Mouse (Mus musculus): ENCODE results near the gene Mrpl35. TPM values are rescaled to one million over a fixed set of nuclear protein-coding genes. Genes with fewer than 3 reads are reported as not detected.

Mrpl35 gene
- polyA plus RNA-seq, 1 experiment, result 0.70 TPM

GRCm38 (mm10) chr6:71804061-71804829, 22.5 kb downstream of the Mrpl35 start:
- no peak for TF ChIP-seq GATA1 (IDR thresholded peaks at IDR 0.05; ENCODE audit: low read length)

DNA sequence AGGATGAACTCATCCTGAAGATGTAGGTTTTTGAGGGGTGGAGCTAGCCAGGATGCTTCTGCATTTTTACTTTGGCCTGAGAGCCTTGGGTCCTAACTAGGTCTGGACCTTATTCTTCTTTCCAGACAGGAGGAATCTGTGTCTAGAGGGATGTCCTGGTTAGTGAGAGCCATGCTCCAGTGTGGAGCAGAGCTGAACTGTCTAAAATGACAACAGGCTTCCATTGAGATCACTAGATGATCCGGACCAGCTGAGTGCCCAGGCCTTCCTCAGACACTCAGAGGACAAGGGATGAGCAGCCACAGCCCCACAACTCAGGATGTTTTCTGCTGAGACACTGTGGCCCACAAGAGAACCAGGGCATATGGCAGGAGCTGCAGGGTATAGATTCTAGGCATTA, 23.2 kb downstream of the Mrpl35 start:
- TF ChIP-seq GATA1 (IDR thresholded peaks at IDR 0.05; ENCODE audit: low read length), result no peak

DNA sequence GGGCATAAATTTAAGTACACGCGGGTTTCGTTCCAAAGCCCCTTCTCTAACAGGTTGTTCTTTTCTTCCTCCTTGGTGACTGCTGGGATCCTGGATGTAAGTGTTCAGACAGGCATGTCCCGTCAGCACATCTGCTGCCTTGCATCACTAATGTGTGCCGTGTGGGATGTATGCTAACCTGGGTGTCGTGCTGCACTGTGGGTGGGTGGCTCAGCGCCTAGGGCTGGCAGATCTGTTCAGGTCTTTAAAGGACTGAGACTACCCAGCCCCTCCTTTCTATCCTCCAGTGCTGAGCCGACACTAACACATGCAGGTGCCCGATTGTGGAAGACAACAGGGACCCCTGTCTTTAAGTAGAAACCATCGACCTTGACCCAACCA, 25.1 kb downstream of the Mrpl35 start:
- no peak for TF ChIP-seq GATA1 (IDR thresholded peaks at IDR 0.05; ENCODE audit: low read length)

DNA sequence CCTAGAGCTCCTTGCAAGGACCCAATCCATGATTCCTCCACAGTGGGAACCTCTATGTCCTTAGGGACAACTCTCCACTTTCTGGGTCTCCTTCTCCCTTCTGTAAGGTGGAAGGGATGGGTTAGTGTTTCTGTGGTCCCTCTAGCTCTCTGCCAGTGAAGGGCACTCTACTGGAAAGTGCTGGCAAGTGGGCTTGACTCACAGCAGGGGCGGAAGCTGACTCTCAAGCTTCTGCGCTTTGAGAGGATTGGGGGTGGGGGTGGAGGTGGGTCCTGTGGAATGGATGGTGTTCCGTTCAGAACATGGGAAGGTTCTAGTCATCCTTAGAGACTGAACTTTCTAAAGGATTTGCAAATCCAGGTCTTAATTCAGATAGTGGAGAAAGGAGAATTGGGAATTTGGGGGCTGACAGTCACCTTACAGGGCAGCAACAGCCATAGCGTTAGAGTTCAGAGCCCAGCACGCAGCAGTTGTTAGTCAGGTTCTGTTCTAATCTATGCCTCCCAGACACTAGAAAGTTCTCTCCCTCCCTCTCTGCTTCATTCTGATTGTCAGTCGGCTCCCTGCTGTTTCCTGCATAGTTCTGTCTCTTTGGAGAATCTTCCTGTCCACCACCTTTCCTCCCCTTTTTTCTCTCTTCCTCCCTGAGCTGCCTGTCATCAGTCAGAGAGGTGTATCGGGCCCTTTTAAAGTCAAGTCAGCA, 25.6 kb downstream of the Mrpl35 start:
- TF ChIP-seq GATA1 (IDR thresholded peaks at IDR 0.05; ENCODE audit: low read length), result no peak

DNA sequence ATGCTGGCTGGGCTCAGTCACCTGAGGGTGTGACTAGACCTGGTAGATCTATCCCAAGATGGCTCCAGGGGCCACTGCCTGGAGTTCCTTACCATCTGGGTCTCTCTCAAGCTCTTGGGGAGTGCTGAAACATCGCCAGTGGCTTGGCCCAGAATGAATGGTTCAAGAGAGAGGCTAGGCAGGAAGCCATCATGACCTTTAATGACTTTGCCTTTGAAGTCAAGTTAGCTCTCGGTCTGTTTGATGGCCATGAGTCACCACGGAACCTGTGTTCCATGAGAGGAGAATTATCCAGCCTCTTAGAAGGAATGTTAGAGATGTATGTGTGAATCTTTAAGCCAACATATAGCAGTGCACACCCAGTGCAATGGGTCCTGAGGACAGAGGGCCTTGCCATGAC, 27.4 kb downstream of the Mrpl35 start:
- TF ChIP-seq GATA1 (IDR thresholded peaks at IDR 0.05; ENCODE audit: low read length), result no peak

DNA sequence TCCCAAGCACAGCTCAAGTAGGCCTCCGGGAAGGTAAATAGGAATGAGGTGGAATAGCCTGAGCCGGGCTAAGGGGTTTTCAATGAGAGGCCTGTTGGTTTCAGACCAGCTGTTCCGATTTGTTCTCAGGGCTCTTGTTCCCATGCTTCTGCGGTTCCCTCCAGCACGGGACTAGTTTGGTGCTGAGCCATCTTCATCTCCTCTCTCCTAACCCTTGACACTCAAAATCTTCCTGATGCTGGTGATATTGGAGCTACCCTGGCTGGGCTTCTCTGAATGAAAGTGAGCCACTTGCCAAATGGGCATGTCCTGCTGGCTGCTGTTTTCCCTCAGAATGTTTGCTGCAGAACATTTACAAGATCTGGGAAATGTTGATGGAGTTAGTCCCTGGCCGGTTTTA, 35.0 kb downstream of the Mrpl35 start:
- TF ChIP-seq GATA1 (IDR thresholded peaks at IDR 0.05; ENCODE audit: low read length), result no peak

GRCm38 (mm10) chr6:71788348-71788747, 38.4 kb downstream of the Mrpl35 start:
- TF ChIP-seq GATA1 (IDR thresholded peaks at IDR 0.05; ENCODE audit: low read length), result no peak

GRCm38 (mm10) chr6:71783165-71783564, 43.6 kb downstream of the Mrpl35 start:
- no peak for TF ChIP-seq GATA1 (IDR thresholded peaks at IDR 0.05; ENCODE audit: low read length)

DNA sequence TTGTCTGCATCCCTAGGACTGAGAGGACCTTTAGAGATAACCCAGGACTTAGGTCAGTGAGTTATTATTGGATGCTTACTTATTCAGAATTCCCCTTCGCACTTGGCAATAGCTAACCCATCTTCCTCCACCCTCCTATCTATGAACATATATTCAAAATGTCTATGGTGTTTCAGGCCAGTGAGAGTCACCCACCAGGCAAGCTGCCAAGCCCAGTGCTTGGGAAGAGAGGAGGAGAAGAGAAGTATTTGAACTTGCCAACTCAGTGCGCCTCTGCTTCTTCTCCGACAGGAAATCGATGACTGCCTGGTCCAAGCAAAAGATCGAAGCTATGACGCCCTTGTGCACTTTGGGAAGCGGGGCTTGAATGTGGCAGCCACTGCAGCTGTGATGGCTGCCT, 46.3 kb downstream of the Mrpl35 start:
- TF ChIP-seq GATA1 (IDR thresholded peaks at IDR 0.05; ENCODE audit: low read length), result no peak

GRCm38 (mm10) chr6:71779831-71780230, 46.9 kb downstream of the Mrpl35 start:
- no peak for TF ChIP-seq GATA1 (IDR thresholded peaks at IDR 0.05; ENCODE audit: low read length)

GRCm38 (mm10) chr6:71778016-71778415, 48.8 kb downstream of the Mrpl35 start:
- no peak for TF ChIP-seq GATA1 (IDR thresholded peaks at IDR 0.05; ENCODE audit: low read length)

DNA sequence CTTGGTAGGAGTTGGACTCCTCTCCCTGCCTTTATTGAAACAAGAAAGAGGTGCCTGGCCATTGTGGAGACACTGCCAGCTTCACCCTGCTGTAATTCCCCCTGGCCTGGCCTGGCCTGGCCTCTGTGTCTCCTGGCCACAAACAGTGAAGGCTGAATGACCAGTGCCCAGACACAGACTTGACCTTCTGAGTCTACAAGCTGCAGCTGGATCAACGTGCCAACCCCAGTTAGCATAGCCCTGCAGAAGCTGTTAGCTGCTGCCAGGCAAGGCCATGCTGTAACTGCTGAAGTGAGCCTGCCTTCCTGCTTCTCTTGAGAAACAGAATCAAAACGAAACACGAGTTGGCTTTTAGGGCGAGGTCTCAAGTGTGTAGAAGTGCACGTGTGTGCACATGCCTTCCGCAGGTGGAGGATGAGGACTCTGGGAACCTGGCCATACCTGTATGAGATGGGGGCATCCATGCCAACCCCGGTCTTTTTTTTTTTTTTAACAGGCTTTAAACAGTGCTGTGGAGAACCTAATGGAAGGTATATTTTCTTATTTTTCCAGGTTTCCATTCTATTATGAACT, 54.0 kb downstream of the Mrpl35 start:
- TF ChIP-seq GATA1 (IDR thresholded peaks at IDR 0.05; ENCODE audit: low read length), result no peak

- no peak for TF ChIP-seq GATA1 (IDR thresholded peaks at IDR 0.05; ENCODE audit: low read length)
Measured at GRCm38 (mm10) chr6:71772156-71772555, 54.6 kb downstream of the Mrpl35 start.

DNA sequence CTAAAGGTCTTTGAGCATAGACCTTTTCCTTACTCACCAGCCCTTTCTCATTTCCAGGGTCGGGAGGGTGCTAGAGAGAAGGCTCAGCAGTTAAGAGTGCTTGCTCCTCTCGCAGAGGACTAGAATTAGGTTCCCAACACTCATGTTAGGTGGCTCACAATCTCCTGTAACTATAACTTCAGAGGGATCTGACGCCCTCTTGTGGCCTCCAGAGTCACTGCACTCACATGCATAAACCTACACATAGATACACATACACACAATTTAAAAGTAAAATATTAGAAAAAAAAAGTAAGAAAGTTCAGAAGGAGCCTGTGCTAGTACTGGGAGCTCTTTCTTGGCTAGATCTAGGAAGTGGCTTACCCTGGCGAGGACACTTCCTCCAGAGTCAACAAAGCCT, 55.5 kb downstream of the Mrpl35 start:
- no peak for TF ChIP-seq GATA1 (IDR thresholded peaks at IDR 0.05; ENCODE audit: low read length)

GRCm38 (mm10) chr6:71770856-71771255, 55.9 kb downstream of the Mrpl35 start:
- TF ChIP-seq GATA1 (IDR thresholded peaks at IDR 0.05; ENCODE audit: low read length), result no peak

- no peak for TF ChIP-seq GATA1 (IDR thresholded peaks at IDR 0.05; ENCODE audit: low read length)
Measured at GRCm38 (mm10) chr6:71769901-71770690, 56.7 kb downstream of the Mrpl35 start.
